8 mouse cellular contexts compared by ENCODE assay signal in genomic region chrX:10617119-10617518, GRCm38 (mm10).
DNase-seq lines count a peak whose midpoint lies in the region; ATAC-seq and TF ChIP-seq lines count a peak whose summit lies in the region.

No protein-coding gene starts in this region.

- peak; percentile 12 for DNase-seq in kidney, adult 2 months
- DNase-seq in kidney, adult 11 months: no peak
- peak; percentile 3 for DNase-seq in thymus, postnatal 14 days
- DNase-seq in thymus, adult 18-20 months: no peak
- DNase-seq in cerebellum, postnatal 14 days: peak; percentile 37 to 50
- peak; percentile 32 for DNase-seq in lung, postnatal 25 days (ENCODE audit: low spot score)
- DNase-seq in T-cell, adult 2 months (ENCODE audit: low spot score): no peak

- H3K27me3 ChIP-seq in kidney, adult 2 months (replicated peaks; ENCODE audit: control insufficient read depth, insufficient read depth, low read length): no peaks in the 10 kb centered on the region

- TF ChIP-seq POLR2A in kidney, adult 2 months (IDR thresholded peaks at IDR 0.05; ENCODE audit: low read depth, low read length): no peak

- peak; percentile 34 for TF ChIP-seq CTCF in kidney, adult 2 months (conservative IDR thresholded peaks at IDR 0.05; ENCODE audit: insufficient read depth, insufficient read length, low read depth, low read length)

- no peaks in the 10 kb centered on the region for H3K36me3 ChIP-seq in kidney, adult 2 months (ENCODE audit: control insufficient read depth, insufficient read depth, low read length)

- WGBS in kidney, adult 2 months: 22% methylated on average over 5 of the region's 5 CpGs

- H3K27ac ChIP-seq in kidney, adult 2 months (ENCODE audit: insufficient read depth, low read depth, low read length): no peak overlapping the region

- ATAC-seq in inflammation-experienced regulatory T-cells, adult 6 months: no peak

- H3K4me3 ChIP-seq in kidney, adult 2 months (ENCODE audit: insufficient read depth, low read depth, low read length): no peak overlapping the region

- H3K4me1 ChIP-seq in kidney, adult 2 months (ENCODE audit: control insufficient read depth, insufficient read depth, low read length): no peaks in the 10 kb centered on the region

Comparison
In these comparisons a context has a peak if more than half of its experiments do, and no peak if none do; other contexts are left out.
1. DNase-seq: peak in kidney, adult 2 months (single experiment), thymus, postnatal 14 days (single experiment), cerebellum, postnatal 14 days (2 of 2) and lung, postnatal 25 days (single experiment); none in kidney, adult 11 months (single experiment), thymus, adult 18-20 months (0 of 2) and T-cell, adult 2 months (single experiment).